In genomic region chr14:28164642-28165408, GRCm38 (mm10) we compare ENCODE assay signal across 9 mouse cellular contexts.
DNase-seq lines count a peak whose midpoint lies in the region; ATAC-seq lines count a peak whose summit lies in the region.
"Had no signal": no experiment of that assay in that cellular context is flagged by ENCODE, and none has a peak within 500 bp of the region (broad histone marks: within the 10 kb centered on the region; RNA-seq: fewer than 3 reads in every experiment).

No protein-coding gene starts in this region.

- H3K4me3 ChIP-seq in neural tube, embryonic 15.5 days (replicated peaks), result no peak overlapping the region
- no peak overlapping the region for H3K4me3 ChIP-seq in intestine, embryonic 15.5 days (replicated peaks)
- H3K4me3 ChIP-seq in midbrain, embryonic 12.5 days, result no peak overlapping the region; the same call in 1 of the 2 replicates
- H3K4me3 ChIP-seq: liver, embryonic 13.5 days had no signal

- H3K27me3 ChIP-seq in neural tube, embryonic 15.5 days (replicated peaks), result no peaks in the 10 kb centered on the region
- no peaks in the 10 kb centered on the region for H3K27me3 ChIP-seq in intestine, embryonic 15.5 days (replicated peaks)
- 0 out of 2 replicates have a peak, but pooled peaks cover 5% of the 10 kb centered on the region for H3K27me3 ChIP-seq in midbrain, embryonic 12.5 days
- H3K27me3 ChIP-seq: liver, embryonic 13.5 days had no signal

- DNase-seq in adrenal gland, adult 2 months, result peak; percentile 4
- DNase-seq in adrenal gland, postnatal 4 days (ENCODE audit: low spot score in 2 of 2), result no peak
- no peak for DNase-seq in neural tube, embryonic 10.5 days (ENCODE audit: extremely low spot score, low spot score)
- no peak for DNase-seq in cerebellum, adult 9-10 months
- DNase-seq: liver, embryonic 13.5 days had no signal

- peaks cover 19% of the 10 kb centered on the region for H3K4me1 ChIP-seq in neural tube, embryonic 15.5 days
- H3K4me1 ChIP-seq in intestine, embryonic 15.5 days (replicated peaks), result peaks cover 6% of the 10 kb centered on the region; the same call in 1 of the 2 replicates
- H3K4me1 ChIP-seq in midbrain, embryonic 12.5 days, result peaks cover 22% of the 10 kb centered on the region
- H3K4me1 ChIP-seq: liver, embryonic 13.5 days had no signal

- no peak overlapping the region for H3K4me2 ChIP-seq in neural tube, embryonic 15.5 days
- peak overlapping the region; percentile 14; the same call in 1 of the 2 replicates for H3K4me2 ChIP-seq in intestine, embryonic 15.5 days (replicated peaks)
- peak overlapping the region; percentile 32 for H3K4me2 ChIP-seq in midbrain, embryonic 12.5 days (replicated peaks)
- H3K4me2 ChIP-seq: liver, embryonic 13.5 days had no signal

- WGBS in neural tube, embryonic 15.5 days, result 39% methylated on average over 15 of the region's 15 CpGs
- WGBS in intestine, embryonic 15.5 days, result 34% methylated on average over 15 of the region's 15 CpGs
- WGBS in midbrain, embryonic 12.5 days, result 24% methylated on average over 15 of the region's 15 CpGs

- H3K9ac ChIP-seq in neural tube, embryonic 15.5 days (replicated peaks), result no peak overlapping the region
- H3K9ac ChIP-seq in intestine, embryonic 15.5 days, result no peak overlapping the region
- H3K9ac ChIP-seq in midbrain, embryonic 12.5 days (replicated peaks), result no peak overlapping the region
- H3K9ac ChIP-seq: liver, embryonic 13.5 days had no signal

- no peak for ATAC-seq in neural tube, embryonic 15.5 days (ENCODE audit: low FRiP score)
- ATAC-seq in intestine, embryonic 15.5 days, result peak; percentile 76; the same call in 1 of the 2 replicates
- ATAC-seq in midbrain, embryonic 12.5 days (ENCODE audit: low FRiP score, low read depth), result peak; percentile 70; the same call in 1 of the 2 replicates
- no peak for ATAC-seq in erythroblast, adult 5-6 weeks (replicated peaks; ENCODE audit: low FRiP score, poor library complexity, severe bottlenecking)

- H3K9me3 ChIP-seq in neural tube, embryonic 15.5 days (replicated peaks), result no peaks in the 10 kb centered on the region
- H3K9me3 ChIP-seq in intestine, embryonic 15.5 days, result no peaks in the 10 kb centered on the region
- H3K9me3 ChIP-seq in midbrain, embryonic 12.5 days, result no peaks in the 10 kb centered on the region
- H3K9me3 ChIP-seq: liver, embryonic 13.5 days had no signal

- no peaks in the 10 kb centered on the region for H3K36me3 ChIP-seq in neural tube, embryonic 15.5 days
- H3K36me3 ChIP-seq in intestine, embryonic 15.5 days, result no peaks in the 10 kb centered on the region
- H3K36me3 ChIP-seq in midbrain, embryonic 12.5 days, result no peaks in the 10 kb centered on the region
- H3K36me3 ChIP-seq: liver, embryonic 13.5 days had no signal

- peak overlapping the region; percentile 14 for H3K27ac ChIP-seq in neural tube, embryonic 15.5 days (replicated peaks)
- peak overlapping the region; percentile 62; the same call in 1 of the 2 replicates for H3K27ac ChIP-seq in intestine, embryonic 15.5 days
- H3K27ac ChIP-seq in midbrain, embryonic 12.5 days (replicated peaks), result peak overlapping the region; percentile 35; the same call in 1 of the 2 replicates
- H3K27ac ChIP-seq: liver, embryonic 13.5 days had no signal

Comparison
In these comparisons a context has a peak if more than half of its experiments do, and no peak if none do; other contexts are left out.
1. ATAC-seq: peak in intestine, embryonic 15.5 days (single experiment) and midbrain, embryonic 12.5 days (single experiment); none in neural tube, embryonic 15.5 days (single experiment) and erythroblast, adult 5-6 weeks (single experiment).
2. Peak in every context shown above with its lines, with median percentiles within 50 percentile points of each other: H3K27ac ChIP-seq.